Mouse (Mus musculus) heart, embryonic 14.5 days (tissue): ENCODE data around the gene Gm21969. TPM values are rescaled to one million over a fixed set of nuclear protein-coding genes. Genes with fewer than 3 reads are reported as not detected.

Source experiments
- ATAC-seq: fragments of 200-750 bp; cut with Nextera tagmentation; 2 replicates; pipeline ENCODE4 v1.8.0; 2017; ENCODE audit warnings: low read depth, moderate TSS enrichment; ENCODE audit not compliant: insufficient number of reproducible peaks, insufficient read depth, low FRiP score
- H3K27ac ChIP-seq, 2 experiments: fragments of 200-500 bp in 1 of 2; fragments of 300-500 bp in 1 of 2; sonication (generic) in 1 of 2; replicated peaks in 1 of 2; 2 replicates each; pipeline ENCODE4 v1.5.1; 2012 to 2014; ENCODE audit warnings: low read depth in 2 of 2, low read length in 2 of 2, control low read depth in 1 of 2, mild to moderate bottlenecking in 1 of 2, mixed read lengths in 1 of 2; ENCODE audit not compliant: control insufficient read depth in 1 of 2, insufficient read depth in 1 of 2
- H3K27me3 ChIP-seq: fragments of 300-500 bp; sonication (generic); 2 replicates; pipeline ENCODE4 v1.6.1; 2014; ENCODE audit warnings: mild to moderate bottlenecking, low read length, control low read depth; ENCODE audit not compliant: control insufficient read depth, insufficient read depth
- H3K36me3 ChIP-seq: fragments of 300-500 bp; sonication (generic); 2 replicates; pipeline ENCODE4 v1.6.1; 2014; ENCODE audit warnings: mild to moderate bottlenecking, control low read depth, low read length, mixed read lengths; ENCODE audit not compliant: control insufficient read depth, insufficient read depth
- H3K4me1 ChIP-seq, 2 experiments: fragments of 200-500 bp in 1 of 2; fragments of 300-500 bp in 1 of 2; sonication (generic) in 1 of 2; 2 replicates each; pipeline ENCODE4 v1.6.1; 2012 to 2014; ENCODE audit warnings: low read length in 2 of 2, control low read depth in 1 of 2, mixed read lengths in 1 of 2; ENCODE audit not compliant: control insufficient read depth in 2 of 2, insufficient read depth in 2 of 2
- H3K4me2 ChIP-seq: fragments of 300-500 bp; sonication (generic); 2 replicates; pipeline ENCODE4 v1.6.1; 2014; ENCODE audit warnings: mild to moderate bottlenecking, low read length
- H3K4me3 ChIP-seq, 2 experiments: fragments of 200-500 bp in 1 of 2; fragments of 300-500 bp in 1 of 2; sonication (generic) in 1 of 2; 2 replicates each; pipeline ENCODE4 v1.5.1; 2012 to 2014; ENCODE audit warnings: low read length in 2 of 2, mild to moderate bottlenecking in 2 of 2, control low read depth in 1 of 2, low read depth in 1 of 2, moderate library complexity in 1 of 2; ENCODE audit not compliant: control insufficient read depth in 1 of 2, insufficient read depth in 1 of 2
- H3K9ac ChIP-seq: fragments of 300-500 bp; sonication (generic); 2 replicates; pipeline ENCODE4 v1.6.1; 2014; ENCODE audit warnings: mild to moderate bottlenecking, low read length
- H3K9me3 ChIP-seq: fragments of 300-500 bp; sonication (generic); 2 replicates; pipeline ENCODE4 v1.6.1; 2016; ENCODE audit warnings: low read length, control low read depth; ENCODE audit not compliant: control insufficient read depth
- WGBS: fragments of 180-500 bp; shearing (Covaris S2); extraction: QIAGEN DNeasy Blood & Tissue Kit; methylation state at CpG from one replicate; pipeline ENCODE4 v1.1.7; 2014; 5-methylcytosine and 5-hydroxymethylcytosine counted together
- polyA plus RNA-seq: library from polyadenylated mRNA; unstranded; fragments of >200 nt; fragmentation: Nextera tagmentation; extraction: Ambion mirVana; gene quantifications from 2 replicates; pipeline ENCODE4 v1.2.1, GENCODE M21; 2014

Gm21969 gene
- polyA plus RNA-seq, 1 experiment from 2014 or later = not detected

DNA sequence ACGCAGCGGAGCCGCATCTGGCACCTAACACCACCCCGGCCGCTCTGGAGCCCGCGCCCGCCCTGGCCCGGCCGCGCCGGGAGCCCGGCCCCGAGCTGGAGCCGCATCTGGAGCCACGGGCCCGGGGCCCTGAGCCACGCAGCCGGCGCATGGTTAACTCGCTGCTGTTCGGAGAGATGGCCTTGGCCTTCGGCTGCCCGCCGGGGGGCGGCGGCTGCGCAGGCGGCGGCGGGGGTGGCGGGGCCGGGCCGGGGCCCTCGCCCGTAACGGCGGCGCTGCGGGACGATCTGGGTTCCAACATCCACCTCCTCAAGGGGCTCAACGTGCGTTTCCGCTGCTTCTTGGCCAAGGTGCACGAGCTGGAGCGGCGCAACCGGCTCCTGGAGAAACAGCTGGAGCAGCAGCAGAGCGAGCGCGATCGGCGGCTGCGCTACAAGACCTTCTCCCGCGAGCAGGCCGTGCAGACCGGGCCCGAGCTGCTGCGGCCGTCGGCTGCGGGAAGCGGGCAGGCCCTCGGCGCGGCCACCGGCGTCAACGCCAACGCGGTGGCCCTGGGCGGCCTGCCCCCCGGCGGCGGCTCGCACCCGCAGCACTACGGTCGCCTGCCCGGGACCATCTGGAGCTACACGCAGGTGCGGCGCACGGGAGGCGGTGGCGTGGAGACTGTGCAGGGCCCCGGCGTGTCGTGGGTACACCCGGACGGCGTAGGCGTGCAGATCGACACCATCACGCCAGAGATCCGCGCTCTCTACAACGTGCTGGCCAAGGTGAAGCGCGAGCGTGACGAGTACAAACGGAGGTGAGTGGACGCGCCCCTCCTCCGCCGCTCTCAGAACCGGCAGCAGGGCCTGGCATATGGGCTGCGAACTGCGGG lies 27.9 kb upstream of the Gm21969 start:
- H3K9ac ChIP-seq = peak overlapping the region; percentile 92
- H3K27me3 ChIP-seq = peaks cover 4% of the 10 kb centered on the region
- H3K4me1 ChIP-seq = peaks cover 34 to 44% of the 10 kb centered on the region in 2 experiments
- peak overlapping the region; percentile 84 for H3K4me2 ChIP-seq
- peak overlapping the region; percentile 68 to 90 for H3K27ac ChIP-seq
- H3K9me3 ChIP-seq = no peaks in the 10 kb centered on the region
- under 1% methylated on average over 100 of the region's 111 CpGs for WGBS
- H3K4me3 ChIP-seq = peak overlapping the region; percentile 53 to 93
- ATAC-seq = peak; percentile 31
- H3K36me3 ChIP-seq = no peaks in the 10 kb centered on the region

DNA sequence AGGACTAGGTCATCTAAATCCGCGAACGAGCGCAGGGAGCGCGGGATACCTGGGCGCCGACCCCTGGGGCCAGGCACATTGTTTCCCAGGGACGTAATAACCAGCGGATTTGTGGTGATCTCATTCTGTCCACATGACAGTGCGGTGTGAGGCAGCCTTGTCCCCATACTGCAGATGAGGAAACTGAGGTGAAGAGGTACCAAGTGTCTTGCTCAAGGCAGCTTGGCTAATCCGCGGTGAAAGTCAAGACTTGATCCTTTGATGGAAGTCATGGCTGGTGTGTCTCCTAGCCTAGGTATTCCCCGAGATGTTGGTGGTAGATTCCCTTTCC lies 27.3 kb upstream of the Gm21969 start:
- Histone ChIP-seq H3K4me3 (peak overlapping the region; percentile 53 to 93), H3K27ac (peak overlapping the region in 1 of 2 experiments; percentile 90; a peak in 2 of 4 replicates), H3K9me3 (no peaks in the 10 kb centered on the region), H3K4me2 (peak overlapping the region; percentile 84), H3K27me3 (peaks cover 3% of the 10 kb centered on the region), H3K4me1 (peaks cover 40 to 50% of the 10 kb centered on the region in 2 experiments), H3K9ac (peak overlapping the region; percentile 92), H3K36me3 (no peaks in the 10 kb centered on the region)
- no peak for ATAC-seq
- WGBS = 6% methylated on average over 14 of the region's 14 CpGs

DNA sequence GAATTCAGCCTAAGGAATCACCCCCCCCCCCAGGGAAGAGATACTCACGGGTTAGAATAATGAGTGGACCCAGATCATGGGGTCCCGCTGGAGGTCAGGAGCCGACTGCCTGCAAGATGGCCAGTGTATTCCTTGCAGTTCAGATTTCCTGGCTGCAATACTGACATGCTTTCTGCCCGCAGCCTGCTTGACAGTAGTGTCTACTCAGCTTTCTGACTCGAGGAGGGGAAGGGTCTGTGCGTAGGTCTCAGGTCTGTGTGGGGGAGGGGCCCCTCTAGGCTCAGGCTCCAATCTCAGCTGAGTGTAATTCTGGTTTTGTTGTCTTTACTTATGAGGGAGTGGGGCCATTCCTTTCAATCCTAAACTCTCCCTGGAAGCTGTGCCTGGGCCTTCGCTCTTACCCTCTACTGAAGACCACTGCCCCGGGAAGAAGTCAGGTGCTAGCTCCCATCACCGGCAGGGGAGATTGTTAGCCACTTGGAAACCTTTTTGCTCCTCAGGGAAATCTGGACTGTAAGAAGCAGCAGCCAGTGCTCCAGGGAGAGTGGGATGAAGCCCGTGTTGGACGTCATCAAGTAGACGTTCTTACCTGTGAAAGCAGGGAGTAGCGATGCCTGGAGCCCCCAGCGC lies 26.6 kb upstream of the Gm21969 start:
- H3K4me3 ChIP-seq = peak overlapping the region; percentile 53 to 93
- H3K36me3 ChIP-seq = no peaks in the 10 kb centered on the region
- peak overlapping the region; percentile 92 for H3K9ac ChIP-seq
- H3K27ac ChIP-seq = no peak overlapping the region
- H3K4me2 ChIP-seq = peak overlapping the region; percentile 84
- peaks cover 3% of the 10 kb centered on the region for H3K27me3 ChIP-seq
- WGBS = 39% methylated on average over 14 of the region's 14 CpGs
- ATAC-seq = no peak
- no peaks in the 10 kb centered on the region for H3K9me3 ChIP-seq
- peaks cover 46 to 56% of the 10 kb centered on the region in 2 experiments for H3K4me1 ChIP-seq

DNA sequence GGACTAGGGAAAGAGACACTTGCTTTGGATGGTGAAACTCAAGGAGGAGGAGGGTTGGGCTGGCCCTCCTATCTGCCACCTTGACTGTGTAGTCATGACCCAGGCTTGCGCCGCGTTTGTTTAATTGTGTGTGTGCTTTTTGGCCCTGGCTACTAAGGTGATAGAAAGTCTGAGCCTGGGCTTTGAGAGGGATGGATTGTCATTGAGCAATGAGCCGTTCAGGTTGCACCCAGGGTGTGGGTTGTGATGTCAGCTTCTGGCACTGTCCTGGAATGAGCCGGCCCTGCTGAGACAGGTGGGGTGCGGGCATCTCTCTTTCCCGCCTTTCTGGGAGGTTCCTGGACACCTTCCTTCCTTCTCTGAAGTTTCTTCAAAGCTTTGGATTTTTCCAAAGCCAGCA lies 26.0 kb upstream of the Gm21969 start:
- no peak overlapping the region for H3K27ac ChIP-seq
- H3K4me1 ChIP-seq = peaks cover 52 to 63% of the 10 kb centered on the region in 2 experiments
- peak overlapping the region; percentile 53 to 93 for H3K4me3 ChIP-seq
- peak overlapping the region; percentile 84 for H3K4me2 ChIP-seq
- peak overlapping the region; percentile 92 for H3K9ac ChIP-seq
- H3K27me3 ChIP-seq = no peaks in the 10 kb centered on the region; the same call in 1 of the 2 replicates
- no peaks in the 10 kb centered on the region for H3K9me3 ChIP-seq
- WGBS = 77% methylated on average over 7 of the region's 7 CpGs
- ATAC-seq = no peak
- no peaks in the 10 kb centered on the region for H3K36me3 ChIP-seq

DNA sequence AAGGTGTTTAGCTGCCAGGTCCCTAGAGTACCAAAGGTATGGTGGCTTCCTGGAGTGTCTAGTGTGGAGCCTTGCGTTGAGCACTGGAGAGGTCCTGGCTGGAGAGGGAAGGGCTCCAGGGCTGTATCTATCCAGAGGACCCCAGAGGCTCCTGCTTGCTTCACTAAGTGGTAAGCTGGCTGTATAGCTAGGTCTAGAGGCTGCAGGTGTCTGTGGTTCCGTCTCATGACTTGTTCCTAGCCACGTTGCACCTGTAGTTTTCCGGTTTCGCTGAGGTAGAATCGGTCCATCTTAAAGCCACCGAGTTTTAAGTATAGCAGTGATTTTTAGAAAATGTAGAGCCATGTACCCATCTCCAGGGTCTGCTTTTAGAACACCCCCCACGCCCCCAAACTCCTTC lies 24.6 kb upstream of the Gm21969 start:
- 86% methylated on average over 8 of the region's 8 CpGs for WGBS
- Histone ChIP-seq H3K9ac (peak overlapping the region; percentile 55; the same call in 1 of the 2 replicates), H3K9me3 (no peaks in the 10 kb centered on the region), H3K27ac (no peak overlapping the region), H3K4me3 (peak overlapping the region in 1 of 2 experiments; percentile 2; a peak in 1 of 4 replicates), H3K36me3 (no peaks in the 10 kb centered on the region), H3K4me1 (peaks cover 57 to 71% of the 10 kb centered on the region in 2 experiments), H3K27me3 (no peaks in the 10 kb centered on the region), H3K4me2 (peak overlapping the region; percentile 84)
- ATAC-seq = no peak

DNA sequence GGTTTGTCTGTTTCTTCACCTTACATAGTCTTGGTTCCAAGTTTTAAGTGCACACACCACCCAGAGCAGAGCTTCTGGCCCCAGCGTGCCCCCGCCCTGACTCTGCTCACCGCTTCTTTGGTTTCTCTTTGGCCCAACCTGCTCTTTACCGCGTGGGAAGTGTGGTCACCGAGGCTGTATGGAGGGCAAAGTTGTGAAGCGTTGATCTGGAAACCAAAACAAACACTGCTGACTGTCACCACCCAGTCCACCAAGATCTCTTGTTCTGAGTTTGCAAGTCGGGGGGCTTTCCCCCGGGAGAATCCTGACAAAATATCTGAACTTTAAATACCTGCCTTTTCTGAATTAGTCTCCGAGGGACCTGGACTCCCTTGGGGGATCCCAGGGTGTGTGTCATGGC lies 24.0 kb upstream of the Gm21969 start:
- Histone ChIP-seq H3K4me2 (peak overlapping the region; percentile 84), H3K27me3 (no peaks in the 10 kb centered on the region), H3K9ac (peak overlapping the region; percentile 55), H3K36me3 (no peaks in the 10 kb centered on the region), H3K4me1 (peaks cover 52 to 69% of the 10 kb centered on the region in 2 experiments), H3K27ac (peak overlapping the region; percentile 23 to 91; a peak in 3 of 4 replicates), H3K4me3 (peak overlapping the region in 1 of 2 experiments; percentile 2; a peak in 1 of 4 replicates), H3K9me3 (no peaks in the 10 kb centered on the region)
- 29% methylated on average over 10 of the region's 10 CpGs for WGBS
- ATAC-seq = no peak

DNA sequence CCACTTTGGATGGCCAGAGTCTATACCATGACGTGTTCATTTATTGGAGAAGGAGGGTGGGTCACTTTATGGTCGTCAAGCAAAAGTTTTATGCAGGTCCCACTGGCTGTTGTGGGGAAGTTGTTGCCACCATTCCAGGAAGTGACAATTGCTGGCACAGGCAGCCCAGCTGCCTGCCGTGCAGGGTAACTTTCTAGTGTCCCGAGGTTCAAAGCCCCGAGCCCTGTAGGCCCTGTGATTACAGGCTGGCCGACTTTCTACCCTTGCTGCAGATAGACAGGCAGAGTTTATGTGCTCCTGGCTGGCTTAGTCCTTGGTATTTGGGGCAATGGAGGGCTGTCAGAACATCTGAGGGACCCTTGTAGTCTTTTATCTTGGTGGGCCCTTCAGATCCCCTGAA lies 23.5 kb upstream of the Gm21969 start:
- peak overlapping the region in 1 of 2 experiments; percentile 91; a peak in 2 of 4 replicates for H3K27ac ChIP-seq
- H3K9ac ChIP-seq = peak overlapping the region; percentile 62
- no peaks in the 10 kb centered on the region for H3K27me3 ChIP-seq
- peak overlapping the region; percentile 84 for H3K4me2 ChIP-seq
- no peak overlapping the region for H3K4me3 ChIP-seq
- no peaks in the 10 kb centered on the region for H3K36me3 ChIP-seq
- no peak for ATAC-seq
- H3K4me1 ChIP-seq = peaks cover 52 to 71% of the 10 kb centered on the region in 2 experiments
- WGBS = 44% methylated on average over 6 of the region's 6 CpGs
- no peaks in the 10 kb centered on the region for H3K9me3 ChIP-seq
